Mouse (Mus musculus) brown adipose tissue, adult 24 weeks (tissue): Measurements from ENCODE around the gene Zbtb46. TPM values are rescaled to one million over a fixed set of nuclear protein-coding genes. Genes with fewer than 3 reads are reported as not detected.

Source experiments
- H3K27ac ChIP-seq: fragments of 200-500 bp; replicated peaks from 2 replicates; pipeline ENCODE4 v1.5.1; 2012; ENCODE audit warnings: low read depth, mild to moderate bottlenecking, low read length
- H3K4me1 ChIP-seq: fragments of 200-500 bp; 2 replicates; pipeline ENCODE4 v1.6.1; 2012; ENCODE audit warnings: low read length, mixed read lengths; ENCODE audit not compliant: control insufficient read depth, insufficient read depth, insufficient read length
- H3K4me3 ChIP-seq: fragments of 200-500 bp; 2 replicates; pipeline ENCODE4 v1.5.1; 2012; ENCODE audit warnings: low read depth, mild to moderate bottlenecking, low read length, moderate library complexity; ENCODE audit not compliant: insufficient read depth
- polyA plus RNA-seq: library from polyadenylated mRNA; stranded (reverse); fragments of >200 nt; gene quantifications from 2 replicates; pipeline ENCODE4 v1.2.4, GENCODE M21; 2012; ENCODE audit not compliant: missing spikeins, insufficient read depth, insufficient read length

Gene Zbtb46
- polyA plus RNA-seq, 1 experiment: 5.5 TPM

DNA sequence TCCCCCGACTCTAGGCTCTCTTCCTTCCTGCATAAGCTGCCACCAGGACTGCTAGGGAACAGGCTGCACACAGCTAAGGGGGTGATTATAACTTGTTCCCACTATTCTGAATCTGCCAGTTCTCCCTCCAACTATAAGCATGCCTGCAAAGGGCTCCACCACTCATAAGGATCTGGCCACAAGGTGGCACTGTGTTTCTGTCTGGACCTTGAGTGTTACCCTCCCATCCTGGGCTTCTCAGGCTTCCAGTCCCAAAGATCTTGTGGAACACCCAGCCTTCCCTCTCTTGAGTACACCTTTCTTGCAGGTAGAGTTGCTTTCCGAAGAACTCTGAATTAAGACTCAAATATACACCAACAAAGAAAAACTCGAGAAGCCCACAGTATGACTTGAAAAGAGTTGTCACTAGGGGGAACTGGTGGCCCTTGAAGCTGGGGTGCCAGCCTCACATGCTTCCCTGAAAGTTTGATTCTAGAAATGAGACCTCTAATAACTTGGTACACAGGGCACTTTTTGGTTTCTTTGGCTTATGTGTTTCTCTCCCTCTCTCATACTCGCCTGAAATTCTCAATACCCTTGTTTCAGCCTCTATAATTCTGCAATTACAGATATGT is 66.5 kb downstream of the Zbtb46 start:
- no peaks in the 10 kb centered on the region for H3K4me1 ChIP-seq
- H3K27ac ChIP-seq: no peak overlapping the region
- no peak overlapping the region for H3K4me3 ChIP-seq

GRCm38 (mm10) chr2:181391541-181391940 is 67.7 kb downstream of the Zbtb46 start:
- no peak overlapping the region for H3K4me3 ChIP-seq

DNA sequence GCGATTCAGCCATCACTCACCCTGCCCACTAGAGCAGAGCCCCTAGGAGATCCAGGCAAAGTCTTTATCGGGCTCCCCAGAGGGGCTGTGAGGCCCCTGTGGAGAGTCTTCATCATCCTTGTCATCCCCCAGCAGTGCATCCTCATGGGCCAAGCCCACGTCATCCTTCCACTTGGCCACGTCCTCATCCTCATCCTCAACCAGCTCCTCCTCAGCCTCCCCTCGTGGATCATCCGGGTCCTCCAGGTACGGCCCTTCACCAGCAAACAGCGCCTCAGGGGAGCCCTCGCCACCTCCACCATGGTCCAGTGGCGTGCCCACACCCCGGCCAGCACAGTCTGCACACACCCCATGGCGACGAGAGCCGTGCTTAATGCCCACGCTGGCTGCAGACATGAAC is 68.2 kb downstream of the Zbtb46 start:
- H3K27ac ChIP-seq: no peak overlapping the region

More at GRCm38 (mm10) chr2:181391541-181391940, 67.7 kb downstream of the Zbtb46 start:
- no peak overlapping the region for H3K27ac ChIP-seq
- H3K4me1 ChIP-seq: no peaks in the 10 kb centered on the region; the same call in 1 of the 2 replicates

GRCm38 (mm10) chr2:181390136-181390870 is 68.9 kb downstream of the Zbtb46 start:
- Histone ChIP-seq H3K4me3 (no peak overlapping the region), H3K27ac (no peak overlapping the region), H3K4me1 (no peaks in the 10 kb centered on the region; the same call in 1 of the 2 replicates)

More for the DNA sequence above, 68.2 kb downstream of the Zbtb46 start:
- H3K4me3 ChIP-seq: no peak overlapping the region
- no peaks in the 10 kb centered on the region; the same call in 1 of the 2 replicates for H3K4me1 ChIP-seq

DNA sequence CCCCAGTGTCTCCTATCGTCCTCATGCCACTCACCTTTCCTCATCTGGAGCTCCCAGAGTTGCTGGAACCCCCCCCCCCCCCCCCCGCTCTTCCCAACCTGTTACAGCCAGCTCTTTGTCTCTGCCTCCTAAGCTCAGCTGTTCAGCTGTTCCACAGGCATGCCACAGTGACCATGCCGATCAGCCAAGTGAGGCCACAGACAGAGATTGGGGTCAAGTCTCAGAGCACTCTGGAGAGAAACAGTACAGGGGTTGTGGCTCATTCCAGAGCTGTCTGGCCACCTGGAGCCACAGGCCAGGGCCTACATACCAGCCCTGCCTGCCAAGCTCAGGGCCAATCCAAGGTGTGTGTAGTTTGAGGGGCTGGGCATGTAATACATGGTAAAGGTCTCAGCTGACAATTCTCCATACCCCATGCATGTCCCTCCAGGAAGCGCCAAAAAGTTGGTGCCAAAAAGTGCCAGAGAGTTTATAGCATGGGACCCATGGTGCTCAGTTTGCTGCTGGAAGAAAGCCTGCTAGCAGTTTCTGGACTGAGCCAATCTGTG is 72.5 kb downstream of the Zbtb46 start:
- no peak overlapping the region for H3K27ac ChIP-seq
- H3K4me3 ChIP-seq: no peak overlapping the region

GRCm38 (mm10) chr2:181385885-181386284 is 73.3 kb downstream of the Zbtb46 start:
- no peak overlapping the region for H3K4me3 ChIP-seq
- no peak overlapping the region for H3K27ac ChIP-seq
- no peaks in the 10 kb centered on the region; the same call in 1 of the 2 replicates for H3K4me1 ChIP-seq

More for the DNA sequence above, 72.5 kb downstream of the Zbtb46 start:
- no peaks in the 10 kb centered on the region; the same call in 1 of the 2 replicates for H3K4me1 ChIP-seq

DNA sequence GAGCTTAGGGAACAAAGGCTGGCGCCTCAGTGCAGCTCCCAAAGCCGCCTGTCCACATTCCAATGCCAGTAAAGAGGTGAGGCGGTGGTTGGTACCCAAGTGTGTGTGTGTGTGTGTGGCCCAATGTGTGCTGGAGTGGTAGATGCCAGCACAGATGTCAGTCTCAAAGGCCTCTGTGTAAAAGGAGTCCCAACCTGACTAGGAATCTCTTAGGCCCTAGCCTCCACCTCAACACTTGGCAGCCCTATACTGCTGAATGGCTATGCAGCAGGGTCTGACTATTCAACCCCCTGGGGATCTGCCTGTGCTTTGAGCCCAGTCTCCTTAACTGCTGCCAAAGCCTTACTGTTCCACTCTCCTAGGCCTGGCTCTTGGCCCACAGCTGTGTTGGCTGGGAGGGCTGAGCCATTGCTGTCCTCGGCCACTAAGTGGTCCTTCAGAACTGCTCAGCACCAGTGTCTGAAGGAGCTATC is 74.3 kb downstream of the Zbtb46 start:
- no peaks in the 10 kb centered on the region; the same call in 1 of the 2 replicates for H3K4me1 ChIP-seq
- no peak overlapping the region for H3K4me3 ChIP-seq
- no peak overlapping the region for H3K27ac ChIP-seq

- Histone ChIP-seq H3K4me1 (no peaks in the 10 kb centered on the region; the same call in 1 of the 2 replicates), H3K4me3 (no peak overlapping the region), H3K27ac (no peak overlapping the region)
These were observed 74.8 kb downstream of the Zbtb46 start for GRCm38 (mm10) chr2:181384463-181384862.

- no peak overlapping the region for H3K4me3 ChIP-seq
- no peak overlapping the region for H3K27ac ChIP-seq
- no peaks in the 10 kb centered on the region; the same call in 1 of the 2 replicates for H3K4me1 ChIP-seq
These were observed 77.5 kb downstream of the Zbtb46 start for GRCm38 (mm10) chr2:181381631-181382306.

DNA sequence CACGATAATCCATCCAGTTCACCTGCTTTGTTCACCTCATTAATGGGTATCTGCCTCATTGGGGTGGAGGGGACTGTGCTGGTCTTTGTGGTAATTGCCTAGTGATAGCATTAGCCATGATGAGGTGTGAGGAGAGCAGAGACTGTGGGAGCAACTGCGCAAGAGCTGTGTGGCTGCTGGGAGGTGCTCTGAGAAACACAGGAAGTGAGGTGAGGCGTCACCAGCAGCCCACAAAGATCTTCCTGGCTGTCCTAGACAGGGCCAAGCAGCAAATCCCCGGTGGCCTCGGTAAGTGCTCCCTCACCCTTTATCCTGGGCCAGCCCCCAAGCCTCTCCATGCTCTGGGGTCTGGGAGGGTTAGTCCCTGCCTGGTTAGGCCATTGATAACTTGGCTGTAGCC is 78.1 kb downstream of the Zbtb46 start:
- Histone ChIP-seq H3K4me1 (no peaks in the 10 kb centered on the region; the same call in 1 of the 2 replicates), H3K4me3 (no peak overlapping the region), H3K27ac (no peak overlapping the region)

DNA sequence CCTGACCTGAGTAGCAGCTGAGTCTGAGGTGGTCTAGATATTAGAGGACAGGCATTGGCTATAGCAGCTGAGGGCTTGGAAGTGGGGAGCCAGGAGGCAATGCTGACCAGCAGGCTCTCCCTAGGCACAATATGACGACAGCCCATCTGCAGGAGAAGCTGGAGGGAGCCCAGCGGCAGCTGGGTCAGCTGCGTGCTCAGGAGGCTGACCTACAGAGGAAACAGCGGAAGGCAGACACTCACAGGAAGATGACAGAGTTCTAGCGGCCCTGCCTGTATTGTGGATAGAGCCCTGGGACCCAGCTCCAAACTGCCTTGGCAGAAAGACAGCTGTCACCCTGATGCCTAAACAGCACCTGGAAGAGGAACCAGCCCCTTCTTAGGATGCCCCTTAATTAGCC is 79.0 kb downstream of the Zbtb46 start:
- Histone ChIP-seq H3K27ac (no peak overlapping the region), H3K4me1 (no peaks in the 10 kb centered on the region; the same call in 1 of the 2 replicates)

DNA sequence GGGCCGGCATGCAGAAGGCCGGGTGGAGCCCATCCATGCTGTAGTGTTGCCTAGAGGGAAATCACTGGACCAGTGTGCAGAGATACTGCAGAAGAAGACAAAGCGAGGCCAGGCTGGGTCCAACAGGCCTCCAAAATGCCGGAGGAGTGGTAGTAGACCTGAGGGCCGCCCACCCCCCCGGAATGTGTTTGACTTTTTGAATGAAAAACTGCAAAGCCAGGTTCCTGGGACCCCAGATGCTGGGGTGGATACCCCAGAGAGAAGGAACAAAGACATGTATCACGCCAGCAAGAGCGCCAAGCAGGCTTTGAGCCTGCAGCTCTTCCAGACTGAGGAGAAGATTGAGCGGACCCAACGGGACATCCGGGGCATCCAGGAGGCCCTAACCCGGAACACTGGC is 79.4 kb downstream of the Zbtb46 start, which contains the start of gene Lime1:
TSS of gene Lime1 (plus strand) at position 301 of the 400 bp plus-strand sequence.
- no peak within 1 kb of the TSS for H3K27ac ChIP-seq
- H3K4me3 ChIP-seq: no peak within 1 kb of the TSS
- no peaks in the 10 kb centered on the region; the same call in 1 of the 2 replicates for H3K4me1 ChIP-seq

More for the DNA sequence above, 79.0 kb downstream of the Zbtb46 start:
- H3K4me3 ChIP-seq: no peak overlapping the region

GRCm38 (mm10) chr2:181378701-181379100 is 80.5 kb downstream of the Zbtb46 start:
- no peak overlapping the region for H3K27ac ChIP-seq
- no peak overlapping the region for H3K4me3 ChIP-seq
- peaks cover 2% of the 10 kb centered on the region; the same call in 1 of the 2 replicates for H3K4me1 ChIP-seq

GRCm38 (mm10) chr2:181377230-181377629 is 82.0 kb downstream of the Zbtb46 start:
- Histone ChIP-seq H3K27ac (no peak overlapping the region), H3K4me3 (no peak overlapping the region), H3K4me1 (peaks cover 2% of the 10 kb centered on the region; the same call in 1 of the 2 replicates)

GRCm38 (mm10) chr2:181375787-181376186 is 83.4 kb downstream of the Zbtb46 start:
- Histone ChIP-seq H3K4me1 (peaks cover 2% of the 10 kb centered on the region; the same call in 1 of the 2 replicates), H3K4me3 (no peak overlapping the region), H3K27ac (no peak overlapping the region)
